Mouse (Mus musculus) olfactory bulb, adult 2 months (tissue): ENCODE results near the gene Rprd2.

Experiments
- CTCF ChIP-seq: fragments of 200-500 bp; IDR thresholded peaks from 2 replicates; pipeline ENCODE4 v1.5.1; 2012; ENCODE audit warnings: low read depth, mild to moderate bottlenecking, low read length, moderate library complexity; ENCODE audit not compliant: insufficient read depth
- POLR2A ChIP-seq: fragments of 200-500 bp; IDR thresholded peaks from 2 replicates; pipeline ENCODE4 v1.6.1; 2012; ENCODE audit warnings: mild to moderate bottlenecking, low read depth, low read length, moderate library complexity; ENCODE audit not compliant: insufficient read depth

DNA sequence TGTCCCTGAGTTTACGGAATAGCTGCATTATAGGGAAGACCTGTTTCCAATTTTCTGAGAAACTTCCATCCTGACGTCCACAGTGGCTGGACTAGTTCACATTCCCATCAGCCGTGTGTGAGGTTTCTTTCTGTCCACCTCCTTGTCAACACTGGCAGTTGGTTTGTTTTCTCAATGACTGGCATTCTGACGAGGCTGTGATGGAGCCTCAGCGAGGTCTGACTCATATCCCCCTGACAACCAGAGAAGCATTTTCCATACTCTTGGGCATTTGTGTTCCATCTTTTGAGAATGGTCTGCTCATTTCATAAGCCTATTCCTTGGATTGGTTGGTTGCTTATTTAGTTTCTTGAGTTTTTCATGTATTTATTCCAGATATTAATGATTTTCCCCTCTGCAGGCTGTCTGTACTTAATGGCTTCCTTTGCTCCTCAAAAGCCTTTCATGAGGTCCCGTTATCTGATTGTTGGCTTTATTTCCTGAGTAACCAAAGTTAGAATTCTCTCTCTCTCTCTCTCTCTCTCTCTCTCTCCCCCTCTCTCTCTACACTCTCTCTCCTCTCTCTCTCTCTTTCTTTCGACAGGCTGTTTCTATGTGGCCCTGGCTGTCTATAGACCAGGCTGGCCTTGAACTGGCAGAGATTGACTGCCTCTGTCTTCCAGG lies 91.8 kb downstream of the Rprd2 start:
- TF ChIP-seq POLR2A (no peak), CTCF (no peak)
